Mouse (Mus musculus) right cerebral cortex, postnatal 14 days (tissue): ENCODE measurements around the gene Gm20388.

Experiments
- DNase-seq: peaks from one replicate; pipeline ENCODE4 v3.0.0; 2022

Gm20388 gene

GRCm38 (mm10) chr8:121559801-121560200 is 1649.2 kb downstream of the Gm20388 start:
- peak; percentile 4 for DNase-seq

DNA sequence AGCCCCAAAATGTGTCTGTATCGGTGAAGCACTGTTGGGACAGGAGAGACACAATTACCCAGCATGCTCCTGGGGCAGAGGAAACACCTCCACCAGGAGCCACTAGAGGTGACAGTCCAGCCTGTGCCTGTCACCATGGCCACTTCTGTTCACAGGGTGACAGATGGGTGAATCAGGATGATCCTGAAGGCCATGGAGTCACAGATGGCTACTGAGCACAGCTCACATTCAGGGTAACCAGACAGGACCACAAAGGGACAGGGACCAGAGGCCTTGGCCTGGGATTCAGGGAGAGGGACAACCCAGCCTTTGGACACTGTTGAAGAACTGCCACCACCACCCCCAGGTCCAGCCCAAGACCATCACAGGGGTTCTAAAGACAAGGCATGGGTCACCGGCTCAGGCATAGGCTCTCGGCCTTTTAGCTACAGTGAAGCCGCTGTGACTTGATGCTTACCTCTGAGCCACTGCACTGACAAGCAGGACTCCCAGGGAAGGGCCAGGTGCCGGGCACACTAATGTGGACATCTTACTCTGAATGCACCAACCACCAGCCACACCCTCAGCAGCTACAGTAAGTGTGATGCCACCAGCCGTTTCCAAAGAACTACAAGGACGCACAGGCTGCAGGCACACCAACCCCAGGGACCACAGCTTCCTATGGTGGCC is 1649.9 kb downstream of the Gm20388 start:
- DNase-seq = peak; percentile 2

DNA sequence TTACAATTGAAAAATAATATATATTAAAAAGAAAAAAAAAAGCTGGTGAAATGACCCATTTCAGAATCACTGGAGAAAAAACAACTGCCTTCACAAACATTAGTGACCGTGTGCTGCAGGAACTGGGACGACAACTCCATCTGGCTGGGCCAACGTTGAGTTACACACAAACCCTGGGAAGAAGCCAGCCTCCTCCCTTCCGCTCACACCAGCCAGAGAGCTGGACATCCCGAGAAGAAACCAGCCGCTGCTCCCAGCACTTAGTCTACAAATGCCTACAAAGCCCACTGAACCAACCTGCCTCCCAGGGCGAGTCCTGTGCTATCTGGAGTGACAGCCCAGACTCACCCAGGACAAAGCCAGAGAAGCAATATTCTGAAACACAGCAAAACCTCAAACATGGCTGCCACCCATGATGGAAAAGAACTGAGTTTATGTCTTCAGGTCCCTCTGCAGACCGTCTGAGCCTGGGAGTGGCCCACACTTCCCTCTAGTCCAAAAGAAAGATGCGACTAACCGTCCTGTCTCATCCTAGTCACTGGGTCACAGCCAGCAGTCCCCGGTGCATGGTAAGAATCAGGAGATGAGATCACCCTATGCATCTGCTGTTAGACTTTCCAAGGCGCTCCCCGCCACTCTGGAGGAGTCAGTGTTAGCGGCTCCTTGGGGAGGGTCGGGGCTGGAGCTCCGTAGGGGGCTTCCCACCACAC is 1651.2 kb downstream of the Gm20388 start:
- peak; percentile 11 for DNase-seq

- no peak for DNase-seq
Observed at GRCm38 (mm10) chr8:121562941-121563351, 1652.3 kb downstream of the Gm20388 start.

- DNase-seq = no peak
Observed at GRCm38 (mm10) chr8:121563701-121564100, 1653.1 kb downstream of the Gm20388 start.

DNA sequence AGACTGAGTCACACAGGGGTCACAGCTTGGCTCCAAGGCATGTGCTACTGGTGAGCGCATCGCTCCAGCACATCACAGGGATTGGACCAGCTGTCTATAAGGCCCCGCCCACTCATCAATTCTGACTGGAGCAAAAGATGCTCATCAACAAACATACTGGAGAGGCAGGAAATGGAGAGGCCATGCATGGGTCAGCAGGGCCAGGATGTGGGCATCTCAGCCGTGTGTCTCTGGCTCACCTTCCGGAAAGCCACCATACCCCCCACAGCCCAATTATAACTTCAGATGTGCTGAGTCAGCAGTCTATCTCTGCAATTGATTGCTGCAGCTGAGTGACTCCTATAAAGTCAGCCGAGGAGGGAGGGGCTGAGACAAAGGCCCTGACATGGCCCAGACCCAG is 1657.7 kb downstream of the Gm20388 start:
- DNase-seq = no peak

- DNase-seq = no peak
Observed at GRCm38 (mm10) chr8:121570335-121570734, 1659.7 kb downstream of the Gm20388 start.

- DNase-seq = no peak
Observed at GRCm38 (mm10) chr8:121570801-121571200, 1660.2 kb downstream of the Gm20388 start.

GRCm38 (mm10) chr8:121572121-121572520 is 1661.5 kb downstream of the Gm20388 start:
- no peak for DNase-seq

DNA sequence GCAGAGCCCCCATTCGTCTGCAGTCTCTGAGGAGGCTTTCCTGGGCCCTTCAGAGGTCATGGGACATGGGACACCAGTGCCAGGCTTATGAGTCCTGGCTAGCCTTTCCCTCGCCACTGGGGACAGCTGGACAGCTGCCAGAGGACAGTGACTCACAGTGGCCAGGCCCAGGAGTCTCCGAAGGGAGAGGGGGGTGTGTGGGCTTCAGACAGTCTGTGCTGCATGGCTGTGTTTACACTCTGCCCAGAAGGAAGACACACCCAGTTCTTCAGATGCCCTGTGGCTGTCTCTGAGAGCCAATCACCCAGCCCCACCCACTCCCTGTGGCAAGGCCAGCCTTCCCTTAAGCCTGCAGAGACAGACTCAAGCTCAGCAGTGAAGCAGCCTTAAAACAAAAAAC is 1662.6 kb downstream of the Gm20388 start:
- DNase-seq = peak; percentile 48

DNA sequence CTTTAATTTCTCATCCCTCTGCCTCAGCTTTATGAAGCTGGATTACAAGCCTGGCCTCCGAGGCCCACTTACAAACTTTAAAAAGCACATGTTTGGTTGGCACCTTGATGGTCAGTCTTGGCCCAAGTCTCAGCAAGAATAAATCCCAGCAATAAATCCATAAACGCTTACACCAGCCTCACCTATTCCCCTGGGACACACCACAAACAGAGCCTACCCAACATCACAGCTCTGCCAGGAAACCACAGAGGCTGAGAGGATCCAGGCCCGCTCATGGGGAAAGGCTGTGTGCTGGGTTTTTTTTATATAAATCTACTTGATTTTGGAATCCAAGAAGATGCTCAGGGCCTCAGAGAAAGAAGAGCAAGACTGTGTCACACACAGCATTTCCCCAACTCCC is 1665.0 kb downstream of the Gm20388 start:
- DNase-seq = no peak

DNA sequence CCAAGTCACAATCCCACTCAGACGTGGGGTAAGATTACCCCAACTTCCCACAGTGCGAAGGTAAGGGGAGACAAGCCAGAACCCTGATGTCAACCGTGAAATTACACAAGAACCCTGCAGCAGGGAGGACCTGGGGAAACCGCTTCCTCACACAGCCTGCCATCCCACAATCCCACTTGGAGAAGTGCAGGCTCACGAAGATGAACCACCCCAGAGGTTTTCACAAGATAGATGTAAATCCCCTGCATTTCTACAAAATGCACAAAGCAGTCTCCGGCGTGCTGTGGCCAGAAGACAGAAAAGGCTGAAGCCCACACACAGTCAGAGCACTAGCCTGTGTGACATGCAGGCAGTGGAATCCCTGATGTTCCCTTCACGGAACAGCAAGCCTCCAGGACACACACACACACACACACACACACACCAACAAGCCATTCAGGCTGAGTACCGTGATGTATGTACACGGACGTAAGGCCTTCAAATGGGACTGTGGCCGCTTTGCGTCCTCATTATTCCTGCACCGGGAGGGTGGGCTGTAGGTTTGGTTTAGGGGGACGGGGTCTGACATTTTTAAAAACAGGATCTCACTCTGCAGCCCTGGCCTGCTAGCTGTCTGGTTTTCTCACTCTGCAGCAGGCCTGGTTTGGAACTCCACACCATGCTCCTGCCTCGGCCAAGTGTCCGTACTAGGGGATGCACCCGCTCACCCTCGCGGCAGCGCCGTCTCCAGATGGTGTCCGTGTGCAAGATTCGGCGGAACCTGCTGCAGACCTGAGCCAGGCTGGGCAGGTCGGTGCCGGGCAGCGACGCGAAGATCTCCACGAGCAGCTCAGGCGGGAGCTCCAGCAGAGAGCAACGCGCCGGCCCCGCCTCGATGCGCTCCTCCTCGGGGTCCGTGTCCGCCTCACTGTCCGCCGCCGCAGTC is 1667.4 kb downstream of the Gm20388 start:
- no peak for DNase-seq

DNA sequence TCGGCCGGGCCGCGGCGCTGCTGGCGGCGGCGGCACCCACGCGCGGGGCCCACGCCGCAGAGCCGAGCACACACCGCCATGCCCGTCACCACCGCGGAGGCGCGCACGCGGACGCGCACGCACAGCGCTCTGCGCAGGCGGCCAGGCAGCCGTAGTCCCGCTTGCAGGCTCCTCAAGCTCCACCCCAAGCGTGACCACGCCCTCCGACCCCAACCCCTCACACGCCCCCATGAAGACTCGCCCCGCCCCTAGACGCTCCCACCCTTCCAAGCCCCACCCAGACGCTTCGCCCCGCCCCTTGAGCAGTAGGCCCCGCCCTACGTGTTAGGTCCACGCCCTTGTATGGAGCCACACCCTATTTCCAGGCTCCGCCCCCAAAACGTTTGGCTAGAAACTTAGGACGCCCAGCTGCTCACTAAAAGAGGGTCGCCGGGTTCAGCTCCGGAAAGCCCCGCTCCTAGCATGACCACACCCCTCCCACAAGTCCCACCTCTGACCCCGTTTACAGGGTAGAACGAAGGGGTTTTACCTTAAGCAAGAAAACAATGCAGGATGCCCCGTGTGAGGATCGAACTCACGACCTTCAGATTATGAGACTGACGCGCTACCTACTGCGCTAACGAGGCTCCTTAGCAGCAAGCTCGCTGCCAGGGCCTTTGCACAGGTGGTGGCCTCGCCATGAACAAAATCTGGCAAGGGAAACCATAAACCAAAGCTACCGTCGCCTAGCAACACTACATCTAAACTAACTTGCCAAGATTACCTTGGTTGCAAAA is 1668.2 kb downstream of the Gm20388 start, which contains the start of gene Fbxo31:
Fbxo31 (minus strand) TSS at position 131 of the 776 bp plus-strand sequence.
- DNase-seq = peak; percentile 93

DNA sequence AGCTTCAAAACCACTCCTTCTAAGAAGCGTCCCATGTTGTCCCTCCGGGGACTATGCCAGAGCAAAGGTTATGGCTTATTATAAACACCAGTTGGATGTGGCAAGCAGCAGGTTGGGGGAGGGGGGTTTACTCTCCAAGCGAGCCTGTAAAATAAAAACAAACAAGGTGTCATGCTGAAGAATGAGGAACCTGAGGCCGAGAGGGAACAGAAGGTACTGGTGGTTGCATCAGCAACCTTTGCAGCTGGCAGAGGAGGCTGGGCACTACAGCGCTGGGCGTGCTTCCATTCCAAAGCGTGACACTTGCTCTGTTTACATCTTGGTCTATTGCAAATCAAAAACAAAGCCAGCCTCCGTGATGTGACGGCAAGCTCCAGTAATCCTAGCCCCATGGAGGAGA is 1669.8 kb downstream of the Gm20388 start:
- DNase-seq = no peak

DNA sequence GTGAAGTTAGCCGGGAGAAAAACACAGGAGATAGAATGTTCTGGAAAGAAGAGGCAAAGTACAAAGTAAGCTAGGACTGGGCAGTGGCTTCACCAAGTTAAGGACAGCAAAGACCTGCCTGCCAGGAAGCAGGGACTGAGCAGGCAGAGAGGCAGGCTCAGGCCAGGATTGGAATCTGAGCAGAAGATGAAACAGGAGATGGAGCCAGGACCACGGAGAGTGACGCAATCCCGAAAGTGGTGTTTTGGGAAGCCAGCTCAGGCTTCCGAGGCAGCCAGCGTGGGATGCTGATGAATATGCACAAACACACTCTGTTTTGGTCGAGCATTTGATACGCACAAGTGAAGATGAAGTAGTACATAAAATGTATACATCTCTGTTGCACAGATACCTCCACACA is 1673.0 kb downstream of the Gm20388 start:
- DNase-seq = no peak

DNA sequence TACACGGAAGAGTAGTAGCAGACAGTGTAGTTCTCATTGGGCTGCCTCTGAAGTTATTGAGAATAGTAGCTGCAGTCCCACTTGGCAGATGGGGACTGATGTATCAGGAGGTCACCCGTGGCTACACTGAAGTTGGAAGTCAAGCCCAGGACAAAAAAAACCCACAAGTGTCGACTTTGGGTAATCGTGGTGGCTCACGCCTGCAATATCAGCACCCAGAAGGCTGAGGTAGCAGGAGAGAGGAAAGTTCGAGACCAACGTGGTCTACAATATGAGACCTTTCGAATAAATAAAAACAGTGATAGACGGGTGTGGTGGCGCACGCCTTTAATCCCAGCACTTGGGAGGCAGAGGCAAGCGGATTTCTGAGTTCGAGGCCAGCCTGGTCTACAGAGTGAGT is 1674.1 kb downstream of the Gm20388 start:
- DNase-seq = no peak

DNA sequence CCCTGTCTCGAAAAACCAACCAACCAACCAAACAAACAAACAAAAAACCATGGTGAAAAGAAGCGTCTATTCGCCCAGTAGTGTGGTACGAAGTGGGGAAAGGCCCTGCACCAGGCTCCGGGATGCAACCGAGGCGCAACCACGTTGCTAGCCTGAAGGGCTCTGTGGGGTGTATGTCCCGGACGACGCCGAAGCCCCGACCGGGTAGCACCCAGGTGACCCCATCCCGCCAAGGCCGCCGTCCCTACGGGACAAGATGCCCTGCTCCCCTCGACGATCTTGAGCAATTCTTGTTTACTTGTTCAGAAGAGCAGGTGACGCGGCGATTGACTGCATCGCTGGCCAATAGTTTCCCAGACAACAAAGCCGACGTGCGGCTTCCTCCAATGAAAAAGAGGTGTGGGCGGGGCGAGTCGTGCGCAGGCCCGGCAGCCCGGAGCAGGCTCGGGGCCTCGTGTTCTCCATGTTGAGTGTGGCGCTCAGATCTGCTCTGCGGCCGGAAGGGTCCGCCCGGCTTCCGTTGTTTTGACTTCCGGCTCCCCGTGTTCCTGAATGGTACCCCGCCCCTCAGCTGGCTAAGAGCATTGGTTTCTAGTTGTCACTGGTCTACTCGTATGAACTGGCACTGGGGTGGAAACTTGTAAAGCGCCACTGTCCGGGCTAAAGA is 1674.7 kb downstream of the Gm20388 start:
- DNase-seq = peak; percentile 99

GRCm38 (mm10) chr8:121588750-121589149 is 1678.1 kb downstream of the Gm20388 start:
- DNase-seq = no peak

GRCm38 (mm10) chr8:121589205-121589726 is 1678.6 kb downstream of the Gm20388 start:
- no peak for DNase-seq

GRCm38 (mm10) chr8:121590203-121591177 is 1679.8 kb downstream of the Gm20388 start, which contains the start of gene Map1lc3b:
Gene Map1lc3b, plus strand, starts transcription at chr8:121590361.
- peak; percentile 96 for DNase-seq
